Mouse (Mus musculus): ENCODE measurements at regions not wholly inside any gene's neighbourhood (a gene's known extent, or its start where the extent isn't known, plus 50 kb on each side); places are given as distances from the start of the nearest gene placed in this dataset.

GRCm38 (mm10) chr4:56489361-56489760 is 250.5 kb upstream of the Gm26657 start:
- no peak for TF ChIP-seq GATA1 (IDR thresholded peaks at IDR 0.05; ENCODE audit: borderline replicate concordance, low read length)
- no peak for TF ChIP-seq FLI1 (IDR thresholded peaks at IDR 0.05; ENCODE audit: low read length)
